Mouse (Mus musculus) heart, adult 2 months (tissue): ENCODE data around the gene Vmp1.

Experiments
- EP300 ChIP-seq: fragments of 200-500 bp; IDR thresholded peaks from 2 replicates; pipeline ENCODE4 v1.6.1; 2011; ENCODE audit warnings: low read depth, low read length, control low read depth; ENCODE audit not compliant: insufficient read depth
- POLR2A ChIP-seq: fragments of 200-500 bp; IDR thresholded peaks from 2 replicates; pipeline ENCODE4 v1.6.1; 2011; ENCODE audit warnings: mild to moderate bottlenecking, low read depth, low read length, control low read depth; ENCODE audit not compliant: insufficient read depth

GRCm38 (mm10) chr11:86718369-86718768 lies 34.7 kb upstream of the Vmp1 start:
- TF ChIP-seq POLR2A (no peak), EP300 (no peak)
